Mouse (Mus musculus) limb, embryonic 13.5 days (tissue): Measurements from ENCODE around the gene Zswim9. TPM values are rescaled to one million over a fixed set of nuclear protein-coding genes. Genes with fewer than 3 reads are reported as not detected.

ENCODE experiments used
- ATAC-seq: fragments of 200-750 bp; cut with Nextera tagmentation; 2 replicates; pipeline ENCODE4 v1.8.0; 2017; ENCODE audit warnings: low read depth, moderate number of reproducible peaks, moderate TSS enrichment; ENCODE audit not compliant: low FRiP score
- H3K27ac ChIP-seq: fragments of 300-500 bp; sonication (generic); 2 replicates; pipeline ENCODE4 v1.5.1; 2015; ENCODE audit warnings: inconsistent platforms, mild to moderate bottlenecking, moderate library complexity
- H3K27me3 ChIP-seq: fragments of 300-500 bp; sonication (generic); 2 replicates; pipeline ENCODE4 v1.6.1; 2015; ENCODE audit warnings: mild to moderate bottlenecking, inconsistent platforms
- H3K36me3 ChIP-seq: fragments of 300-500 bp; sonication (generic); 2 replicates; pipeline ENCODE4 v1.6.1; 2015; ENCODE audit warnings: inconsistent platforms, mild to moderate bottlenecking, moderate library complexity
- H3K4me1 ChIP-seq: fragments of 300-500 bp; sonication (generic); 2 replicates; pipeline ENCODE4 v1.6.1; 2015; ENCODE audit warnings: inconsistent platforms
- H3K4me2 ChIP-seq: fragments of 300-500 bp; sonication (generic); replicated peaks from 2 replicates; pipeline ENCODE4 v1.6.1; 2015; ENCODE audit warnings: inconsistent platforms, mild to moderate bottlenecking, moderate library complexity
- H3K4me3 ChIP-seq: fragments of 300-500 bp; sonication (generic); 2 replicates; pipeline ENCODE4 v1.5.1; 2015; ENCODE audit warnings: moderate library complexity, mild to moderate bottlenecking, inconsistent platforms
- H3K9ac ChIP-seq: fragments of 300-500 bp; sonication (generic); 2 replicates; pipeline ENCODE4 v1.6.1; 2015; ENCODE audit warnings: mild to moderate bottlenecking, inconsistent platforms
- H3K9me3 ChIP-seq: fragments of 300-500 bp; sonication (generic); 2 replicates; pipeline ENCODE4 v1.6.1; 2016; ENCODE audit warnings: inconsistent platforms
- WGBS: fragments of 180-500 bp; shearing (Covaris S2); methylation state at CpG from one replicate; pipeline ENCODE4 v1.1.7; 2015; 5-methylcytosine and 5-hydroxymethylcytosine counted together
- polyA plus RNA-seq: library from polyadenylated mRNA; unstranded; fragments of >200 nt; fragmentation: Nextera tagmentation; extraction: Ambion mirVana; gene quantifications from 2 replicates; pipeline ENCODE4 v1.2.1, GENCODE M21; 2015

The Zswim9 gene
- 11.8 and 16.0 TPM in 2 replicates for polyA plus RNA-seq

GRCm38 (mm10) chr7:13278308-13278891 lies at the start of gene Zswim9:
Gene Zswim9, minus strand, starts transcription at chr7:13278721.
- peak within 1 kb of the TSS; percentile 82 for H3K4me2 ChIP-seq
- H3K36me3 ChIP-seq, result peaks cover 65% of the 10 kb centered on the region
- peaks cover 5% of the 10 kb centered on the region; the same call in 1 of the 2 replicates for H3K4me1 ChIP-seq
- H3K27me3 ChIP-seq, result no peaks in the 10 kb centered on the region
- WGBS, result under 1% methylated on average over 39 of the region's 39 CpGs
- ATAC-seq, result peak; percentile 99
- peak within 1 kb of the TSS; percentile 81 for H3K9ac ChIP-seq
- H3K27ac ChIP-seq, result peak within 1 kb of the TSS; percentile 82; the same call in 1 of the 2 replicates
- 0 out of 2 replicates have a peak, but pooled peaks cover 7% of the 10 kb centered on the region for H3K9me3 ChIP-seq
- H3K4me3 ChIP-seq, result peak within 1 kb of the TSS; percentile 65

GRCm38 (mm10) chr7:13324316-13324715 lies 45.8 kb upstream of the Zswim9 start, which contains the start of gene Pla2g4c:
Gene Pla2g4c, plus strand, starts transcription at chr7:13324655.
- ATAC-seq, result no peak
- H3K27me3 ChIP-seq, result no peaks in the 10 kb centered on the region
- no peak within 1 kb of the TSS for H3K27ac ChIP-seq
- H3K4me2 ChIP-seq, result no peak within 1 kb of the TSS
- H3K9me3 ChIP-seq, result no peaks in the 10 kb centered on the region
- no peaks in the 10 kb centered on the region for H3K36me3 ChIP-seq
- H3K9ac ChIP-seq, result no peak within 1 kb of the TSS
- no peak within 1 kb of the TSS for H3K4me3 ChIP-seq
- WGBS, result 85% methylated on average over 2 of the region's 2 CpGs
- no peaks in the 10 kb centered on the region for H3K4me1 ChIP-seq

GRCm38 (mm10) chr7:13321424-13321823 lies 42.9 kb upstream of the Zswim9 start:
- Histone ChIP-seq H3K4me3 (no peak overlapping the region), H3K36me3 (no peaks in the 10 kb centered on the region), H3K9me3 (no peaks in the 10 kb centered on the region), H3K27ac (no peak overlapping the region), H3K4me2 (no peak overlapping the region), H3K27me3 (no peaks in the 10 kb centered on the region), H3K9ac (no peak overlapping the region), H3K4me1 (no peaks in the 10 kb centered on the region)
- 90% methylated on average over 3 of the region's 3 CpGs for WGBS
- no peak for ATAC-seq

- Histone ChIP-seq H3K36me3 (peaks cover 50% of the 10 kb centered on the region), H3K4me2 (no peak overlapping the region), H3K4me3 (no peak overlapping the region), H3K27ac (no peak overlapping the region), H3K27me3 (no peaks in the 10 kb centered on the region), H3K4me1 (no peaks in the 10 kb centered on the region), H3K9ac (no peak overlapping the region), H3K9me3 (no peaks in the 10 kb centered on the region)
- ATAC-seq, result no peak
- 82% methylated on average over 5 of the region's 5 CpGs for WGBS
Measured at GRCm38 (mm10) chr7:13314095-13314597, 35.6 kb upstream of the Zswim9 start.

GRCm38 (mm10) chr7:13311401-13311800 lies 32.9 kb upstream of the Zswim9 start:
- no peak for ATAC-seq
- Histone ChIP-seq H3K9me3 (no peaks in the 10 kb centered on the region), H3K36me3 (peaks cover 77% of the 10 kb centered on the region), H3K9ac (no peak overlapping the region), H3K4me2 (no peak overlapping the region), H3K4me3 (no peak overlapping the region), H3K4me1 (no peaks in the 10 kb centered on the region), H3K27ac (no peak overlapping the region), H3K27me3 (no peaks in the 10 kb centered on the region)
- WGBS, result 92% methylated on average over 4 of the region's 4 CpGs

- WGBS, result 89% methylated on average over 6 of the region's 6 CpGs
- Histone ChIP-seq H3K27ac (no peak overlapping the region), H3K36me3 (peaks cover 84% of the 10 kb centered on the region)
Measured at GRCm38 (mm10) chr7:13310493-13311199, 32.1 kb upstream of the Zswim9 start.

GRCm38 (mm10) chr7:13309407-13309806 lies 30.9 kb upstream of the Zswim9 start:
- Histone ChIP-seq H3K4me1 (no peaks in the 10 kb centered on the region), H3K9ac (no peak overlapping the region), H3K27ac (no peak overlapping the region), H3K36me3 (peaks cover 94% of the 10 kb centered on the region), H3K4me3 (no peak overlapping the region), H3K9me3 (no peaks in the 10 kb centered on the region), H3K27me3 (no peaks in the 10 kb centered on the region), H3K4me2 (no peak overlapping the region)
- 92% methylated on average over 2 of the region's 2 CpGs for WGBS
- ATAC-seq, result no peak

More at GRCm38 (mm10) chr7:13310493-13311199, 32.1 kb upstream of the Zswim9 start:
- Histone ChIP-seq H3K4me1 (no peaks in the 10 kb centered on the region), H3K4me2 (no peak overlapping the region), H3K4me3 (no peak overlapping the region), H3K9ac (no peak overlapping the region), H3K9me3 (no peaks in the 10 kb centered on the region), H3K27me3 (no peaks in the 10 kb centered on the region)
- ATAC-seq, result no peak

- no peak overlapping the region for H3K9ac ChIP-seq
- no peaks in the 10 kb centered on the region for H3K4me1 ChIP-seq
- H3K27ac ChIP-seq, result no peak overlapping the region
- no peaks in the 10 kb centered on the region for H3K9me3 ChIP-seq
- H3K27me3 ChIP-seq, result no peaks in the 10 kb centered on the region
- no peak overlapping the region for H3K4me3 ChIP-seq
- ATAC-seq, result no peak
- H3K36me3 ChIP-seq, result peaks cover 95% of the 10 kb centered on the region
- H3K4me2 ChIP-seq, result no peak overlapping the region
Measured at GRCm38 (mm10) chr7:13303372-13303771, 24.9 kb upstream of the Zswim9 start.

- H3K36me3 ChIP-seq, result peaks cover 95% of the 10 kb centered on the region
- H3K4me2 ChIP-seq, result no peak overlapping the region
- no peaks in the 10 kb centered on the region for H3K4me1 ChIP-seq
- 80% methylated on average over 2 of the region's 2 CpGs for WGBS
- H3K4me3 ChIP-seq, result no peak overlapping the region
- ATAC-seq, result no peak
- H3K9me3 ChIP-seq, result no peaks in the 10 kb centered on the region
- no peak overlapping the region for H3K9ac ChIP-seq
- no peaks in the 10 kb centered on the region for H3K27me3 ChIP-seq
- no peak overlapping the region for H3K27ac ChIP-seq
Measured at GRCm38 (mm10) chr7:13302780-13303179, 24.3 kb upstream of the Zswim9 start.

GRCm38 (mm10) chr7:13301643-13302042 lies 23.1 kb upstream of the Zswim9 start:
- no peak overlapping the region for H3K4me3 ChIP-seq
- H3K9ac ChIP-seq, result no peak overlapping the region
- 95% methylated on average over 1 of the region's 1 CpGs for WGBS
- no peaks in the 10 kb centered on the region for H3K9me3 ChIP-seq
- H3K4me2 ChIP-seq, result no peak overlapping the region
- no peaks in the 10 kb centered on the region for H3K27me3 ChIP-seq
- H3K27ac ChIP-seq, result no peak overlapping the region
- H3K4me1 ChIP-seq, result no peaks in the 10 kb centered on the region
- H3K36me3 ChIP-seq, result peaks cover 96% of the 10 kb centered on the region
- ATAC-seq, result no peak

- 87% methylated on average over 5 of the region's 5 CpGs for WGBS
- no peak overlapping the region for H3K4me3 ChIP-seq
- no peaks in the 10 kb centered on the region for H3K9me3 ChIP-seq
- H3K36me3 ChIP-seq, result peaks cover 100% of the 10 kb centered on the region
- ATAC-seq, result no peak
- H3K27me3 ChIP-seq, result no peaks in the 10 kb centered on the region
- no peak overlapping the region for H3K9ac ChIP-seq
- H3K4me2 ChIP-seq, result no peak overlapping the region
- no peak overlapping the region for H3K27ac ChIP-seq
- no peaks in the 10 kb centered on the region for H3K4me1 ChIP-seq
Measured at GRCm38 (mm10) chr7:13298821-13299220, 20.3 kb upstream of the Zswim9 start.

- Histone ChIP-seq H3K9me3 (no peaks in the 10 kb centered on the region), H3K4me3 (no peak overlapping the region), H3K36me3 (peaks cover 100% of the 10 kb centered on the region), H3K9ac (no peak overlapping the region), H3K4me2 (no peak overlapping the region), H3K4me1 (no peaks in the 10 kb centered on the region), H3K27ac (no peak overlapping the region), H3K27me3 (no peaks in the 10 kb centered on the region)
- WGBS, result 93% methylated on average over 1 of the region's 1 CpGs
- ATAC-seq, result no peak
Measured at GRCm38 (mm10) chr7:13297636-13298035, 19.1 kb upstream of the Zswim9 start.
